15 mouse cellular contexts compared by ENCODE assay signal in genomic region chr5:115626237-115626886, GRCm38 (mm10). TPM values are rescaled to one million over a fixed set of nuclear protein-coding genes. Genes with fewer than 3 reads are reported as not detected.
A peak's percentile ranks its signal among the peaks of the same experiment; 100 is the strongest.
DNase-seq lines count a peak whose midpoint lies in the region; ATAC-seq lines count a peak whose summit lies in the region.
"Had no signal": no experiment of that assay in that cellular context is flagged by ENCODE, and none has a peak within 500 bp of the region (broad histone marks: within the 10 kb centered on the region; RNA-seq: fewer than 3 reads in every experiment).

No protein-coding gene starts in this region.

- 85% methylated on average over 10 of the region's 10 CpGs for WGBS in hindbrain, embryonic 10.5 days
- WGBS in hindbrain, embryonic 12.5 days = 88% methylated on average over 10 of the region's 10 CpGs
- WGBS in liver, embryonic 11.5 days = 52% methylated on average over 10 of the region's 10 CpGs

- peaks cover 22% of the 10 kb centered on the region for H3K36me3 ChIP-seq in hindbrain, embryonic 10.5 days
- peaks cover 18% of the 10 kb centered on the region for H3K36me3 ChIP-seq in hindbrain, embryonic 12.5 days
- no peaks in the 10 kb centered on the region; the same call in 1 of the 2 replicates for H3K36me3 ChIP-seq in liver, embryonic 11.5 days (ENCODE audit: control insufficient read depth, insufficient read depth, low read length)

- no peaks in the 10 kb centered on the region for H3K27me3 ChIP-seq in hindbrain, embryonic 10.5 days (ENCODE audit: insufficient read depth, poor library complexity, severe bottlenecking)
- no peaks in the 10 kb centered on the region for H3K27me3 ChIP-seq in hindbrain, embryonic 12.5 days
- no peaks in the 10 kb centered on the region for H3K27me3 ChIP-seq in liver, embryonic 11.5 days (replicated peaks; ENCODE audit: control insufficient read depth, insufficient read depth, low read length)
- H3K27me3 ChIP-seq: limb, embryonic 12.5 days had no signal

- H3K9me3 ChIP-seq in hindbrain, embryonic 10.5 days = no peaks in the 10 kb centered on the region
- no peaks in the 10 kb centered on the region for H3K9me3 ChIP-seq in hindbrain, embryonic 12.5 days (replicated peaks)
- H3K9me3 ChIP-seq in liver, embryonic 11.5 days (ENCODE audit: control insufficient read depth, low read length) = no peaks in the 10 kb centered on the region
- H3K9me3 ChIP-seq: embryonic facial prominence, embryonic 10.5 days; limb, embryonic 12.5 days; midbrain, embryonic 10.5 days had no signal

- 0 out of 2 replicates have a peak overlapping the region, but pooled peaks have one; percentile 5 for H3K27ac ChIP-seq in hindbrain, embryonic 10.5 days
- no peak overlapping the region for H3K27ac ChIP-seq in hindbrain, embryonic 12.5 days
- peak overlapping the region; percentile 98 for H3K27ac ChIP-seq in liver, embryonic 11.5 days (ENCODE audit: low read depth, low read length)
- H3K27ac ChIP-seq: embryonic facial prominence, embryonic 10.5 days; limb, embryonic 12.5 days; midbrain, embryonic 10.5 days had no signal

- no peak overlapping the region for H3K9ac ChIP-seq in hindbrain, embryonic 12.5 days
- peak overlapping the region; percentile 66 for H3K9ac ChIP-seq in liver, embryonic 11.5 days (ENCODE audit: low read depth, low read length)
- H3K9ac ChIP-seq: limb, embryonic 12.5 days had no signal

- no peak overlapping the region for H3K4me2 ChIP-seq in hindbrain, embryonic 12.5 days (replicated peaks)
- H3K4me2 ChIP-seq in liver, embryonic 11.5 days = peak overlapping the region; percentile 61
- H3K4me2 ChIP-seq: limb, embryonic 12.5 days had no signal

- H3K4me3 ChIP-seq in hindbrain, embryonic 10.5 days = no peak overlapping the region
- no peak overlapping the region for H3K4me3 ChIP-seq in hindbrain, embryonic 12.5 days
- H3K4me3 ChIP-seq in liver, embryonic 11.5 days (ENCODE audit: low read depth, low read length) = 0 out of 2 replicates have a peak overlapping the region, but pooled peaks have one; percentile 8
- H3K4me3 ChIP-seq: embryonic facial prominence, embryonic 10.5 days; limb, embryonic 12.5 days; midbrain, embryonic 10.5 days had no signal

- ATAC-seq in hindbrain, embryonic 12.5 days (ENCODE audit: low FRiP score) = no peak
- peak; percentile 95 for ATAC-seq in liver, embryonic 11.5 days (replicated peaks; ENCODE audit: low FRiP score)
- ATAC-seq in megakaryocyte, adult 5-6 weeks (ENCODE audit: poor library complexity, severe bottlenecking) = no peak

- H3K4me1 ChIP-seq in hindbrain, embryonic 10.5 days (replicated peaks) = peaks cover 24% of the 10 kb centered on the region
- H3K4me1 ChIP-seq in hindbrain, embryonic 12.5 days = peaks cover 11% of the 10 kb centered on the region
- H3K4me1 ChIP-seq in liver, embryonic 11.5 days (replicated peaks; ENCODE audit: control insufficient read depth, insufficient read depth, low read length) = peaks cover 29% of the 10 kb centered on the region

- no peak for DNase-seq in hindbrain, embryonic 10.5 days (ENCODE audit: low spot score)
- DNase-seq in c-Kit-negative CD71-positive TER-119-positive erythroid progenitor cells, embryonic 14.5 days (ENCODE audit: low read depth, low spot score) = peak; percentile 83
- peak; percentile 49 for DNase-seq in liver, embryonic 11.5 days (ENCODE audit: low spot score)
- peak; percentile 67 to 71 for DNase-seq in spleen, postnatal 10 days (ENCODE audit: low spot score in 2 of 2)
- no peak for DNase-seq in embryo, embryonic 10.5 days (ENCODE audit: low spot score)
- DNase-seq in thymus, postnatal 36 days = no peak
- DNase-seq: adrenal gland, postnatal 14 days; cerebellum, postnatal 25 days; heart, postnatal 14 days; thymus, adult 2 months had no signal

RNA-seq across cellular contexts. Expression of gene Rab35, which starts 5.3 kb away (rescaled TPM):
- polyA plus RNA-seq in hindbrain, embryonic 10.5 days (2016; fragmentation: Nextera tagmentation; extraction: Ambion mirVana) = 13.3 and 15.7 TPM in 2 replicates
- 19.7 and 20.6 TPM in 2 replicates for polyA plus RNA-seq in hindbrain, embryonic 12.5 days (2016; fragmentation: Nextera tagmentation; extraction: Ambion mirVana)
- 22.5 and 26.1 TPM in 2 replicates for polyA plus RNA-seq in liver, embryonic 11.5 days (2014; fragmentation: Nextera tagmentation; extraction: Ambion mirVana)
- 36.4 and 44.0 TPM in 2 replicates for total RNA-seq in megakaryocyte, adult 5-6 weeks (2015)
- 39.9 and 43.8 TPM in 2 replicates for total RNA-seq in megakaryocyte, adult 5-6 weeks (2017)

Comparison
In these comparisons a context has a peak if more than half of its experiments do, and no peak if none do; other contexts are left out.
1. DNase-seq: peak in c-Kit-negative CD71-positive TER-119-positive erythroid progenitor cells, embryonic 14.5 days (single experiment), liver, embryonic 11.5 days (single experiment) and spleen, postnatal 10 days (2 of 2); none in hindbrain, embryonic 10.5 days (single experiment), embryo, embryonic 10.5 days (single experiment) and thymus, postnatal 36 days (0 of 2).